Mouse (Mus musculus) CH12.LX (cell line): ENCODE measurements around the gene Dapk1.

ENCODE experiments used
- CTCF ChIP-seq, 2 experiments: IDR thresholded peaks in 1 of 2; conservative IDR thresholded peaks in 1 of 2; 2 replicates each; pipeline ENCODE4 v1.5.1; 2011 to 2012; ENCODE audit warnings: low read depth in 2 of 2, low read length in 2 of 2, improper control_type of control experiment in 1 of 2, inconsistent platforms in 1 of 2, mild to moderate bottlenecking in 1 of 2, moderate library complexity in 1 of 2
- MEF2A ChIP-seq: IDR thresholded peaks from 2 replicates; pipeline ENCODE4 v1.6.1; 2014; ENCODE audit warnings: low read depth, mild to moderate bottlenecking, inconsistent platforms, low read length, improper control_type of control experiment, borderline replicate concordance

DNA sequence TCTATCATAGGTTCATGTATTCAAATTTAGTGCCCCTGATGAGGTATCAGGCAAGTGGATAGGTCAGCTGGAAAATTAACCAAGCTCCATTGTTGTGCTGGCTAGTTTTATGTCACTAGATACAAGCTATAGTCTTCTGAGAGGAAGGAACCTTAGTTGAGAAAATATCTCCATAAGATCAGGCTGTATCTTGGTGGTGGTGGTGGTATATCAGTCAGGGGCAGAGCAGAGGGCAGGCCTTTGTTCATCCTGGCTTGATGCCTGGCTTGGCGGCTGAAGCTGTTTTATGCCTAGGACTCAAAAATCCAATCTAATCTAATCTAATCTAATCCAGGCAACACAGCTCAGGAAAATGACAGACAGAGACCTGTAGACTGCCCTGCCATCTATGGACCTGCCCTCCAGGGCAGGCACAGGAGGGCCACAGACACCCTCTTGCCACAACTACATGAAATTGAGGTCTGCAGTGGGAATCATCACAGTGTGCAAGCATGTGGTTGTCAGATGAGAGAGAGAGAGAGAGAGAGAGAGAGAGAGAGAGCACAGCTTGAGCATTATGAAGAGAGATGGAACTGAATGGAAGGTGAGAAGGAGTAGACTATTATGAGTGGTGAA lies 32.7 kb upstream of the Dapk1 start:
- TF ChIP-seq CTCF (conservative IDR thresholded peaks at IDR 0.05 in 1 of 2, IDR thresholded peaks at IDR 0.05 in 1 of 2; ENCODE audit: low read depth in 2 of 2, low read length in 2 of 2) (no peak), MEF2A (no peak)
